Mouse (Mus musculus) liver, embryonic 13.5 days (tissue): ENCODE measurements around the gene Ssmem1. TPM values are rescaled to one million over a fixed set of nuclear protein-coding genes. Genes with fewer than 3 reads are reported as not detected.

Source experiments
- ATAC-seq: fragments of 200-750 bp; cut with Nextera tagmentation; 2 replicates; pipeline ENCODE4 v1.8.0; 2017; ENCODE audit warnings: low read depth, mild to moderate bottlenecking, moderate number of reproducible peaks, moderate library complexity
- DNase-seq: peaks from one replicate; pipeline ENCODE4 v3.0.0; 2022
- H3K27ac ChIP-seq: fragments of 300-500 bp; sonication (generic); 2 replicates; pipeline ENCODE4 v1.5.1; 2015; ENCODE audit warnings: moderate library complexity, mild to moderate bottlenecking, inconsistent platforms
- H3K27me3 ChIP-seq: fragments of 300-500 bp; sonication (generic); 2 replicates; pipeline ENCODE4 v1.6.1; 2015; ENCODE audit warnings: mild to moderate bottlenecking, inconsistent platforms
- H3K36me3 ChIP-seq: fragments of 300-500 bp; sonication (generic); 2 replicates; pipeline ENCODE4 v1.6.1; 2015; ENCODE audit warnings: mild to moderate bottlenecking, inconsistent platforms
- H3K4me1 ChIP-seq: fragments of 300-500 bp; sonication (generic); replicated peaks from 2 replicates; pipeline ENCODE4 v1.6.1; 2015; ENCODE audit warnings: inconsistent platforms
- H3K4me2 ChIP-seq: fragments of 300-500 bp; sonication (generic); 2 replicates; pipeline ENCODE4 v1.6.1; 2015; ENCODE audit warnings: inconsistent platforms, mild to moderate bottlenecking, moderate library complexity
- H3K4me3 ChIP-seq: fragments of 300-500 bp; sonication (generic); replicated peaks from 2 replicates; pipeline ENCODE4 v1.5.1; 2015; ENCODE audit warnings: mild to moderate bottlenecking, inconsistent platforms
- H3K9ac ChIP-seq: fragments of 300-500 bp; sonication (generic); 2 replicates; pipeline ENCODE4 v1.6.1; 2015; ENCODE audit warnings: mild to moderate bottlenecking, inconsistent platforms
- H3K9me3 ChIP-seq: fragments of 300-500 bp; sonication (generic); replicated peaks from 2 replicates; pipeline ENCODE4 v1.6.1; 2016; ENCODE audit warnings: inconsistent platforms
- WGBS: fragments of 180-500 bp; shearing (Covaris S2); methylation state at CpG from one replicate; pipeline ENCODE4 v1.1.7; 2015; ENCODE audit not compliant: insufficient replicate concordance; 5-methylcytosine and 5-hydroxymethylcytosine counted together
- polyA plus RNA-seq: library from polyadenylated mRNA; unstranded; fragments of >200 nt; fragmentation: Nextera tagmentation; extraction: Ambion mirVana; gene quantifications from 2 replicates; pipeline ENCODE4 v1.2.1, GENCODE M21; 2015

Gene Ssmem1
- polyA plus RNA-seq, 1 experiment from 2014 or later, result 0.12 TPM

- no peaks in the 10 kb centered on the region for H3K9me3 ChIP-seq
- H3K4me1 ChIP-seq, result peaks cover 4% of the 10 kb centered on the region
- H3K27ac ChIP-seq, result peak overlapping the region; percentile 45; the same call in 1 of the 2 replicates
- ATAC-seq (peak; percentile 56; the same call in 1 of the 2 replicates), DNase-seq (no peak)
- no peak overlapping the region for H3K9ac ChIP-seq
- H3K4me3 ChIP-seq, result no peak overlapping the region
- H3K27me3 ChIP-seq, result no peaks in the 10 kb centered on the region
- 0 out of 2 replicates have a peak overlapping the region, but pooled peaks have one; percentile 6 for H3K4me2 ChIP-seq
- peaks cover 51% of the 10 kb centered on the region for H3K36me3 ChIP-seq
- 82% methylated on average over 8 of the region's 8 CpGs for WGBS
Measured at GRCm38 (mm10) chr6:30477210-30477714, 32.4 kb upstream of the Ssmem1 start.

GRCm38 (mm10) chr6:30477784-30478183 is 31.9 kb upstream of the Ssmem1 start:
- H3K4me2 ChIP-seq, result no peak overlapping the region
- peaks cover 4% of the 10 kb centered on the region for H3K4me1 ChIP-seq
- no peak overlapping the region for H3K4me3 ChIP-seq
- DNase-seq (no peak), ATAC-seq (no peak)
- H3K36me3 ChIP-seq, result peaks cover 56% of the 10 kb centered on the region
- H3K27me3 ChIP-seq, result no peaks in the 10 kb centered on the region
- H3K9me3 ChIP-seq, result no peaks in the 10 kb centered on the region
- 85% methylated on average over 6 of the region's 6 CpGs for WGBS
- no peak overlapping the region for H3K27ac ChIP-seq
- no peak overlapping the region for H3K9ac ChIP-seq

- H3K36me3 ChIP-seq, result peaks cover 73% of the 10 kb centered on the region
- no peak overlapping the region for H3K4me2 ChIP-seq
- no peaks in the 10 kb centered on the region for H3K27me3 ChIP-seq
- no peak overlapping the region for H3K27ac ChIP-seq
- WGBS, result 85% methylated on average over 3 of the region's 3 CpGs
- no peaks in the 10 kb centered on the region for H3K9me3 ChIP-seq
- peaks cover 4% of the 10 kb centered on the region for H3K4me1 ChIP-seq
- no peak overlapping the region for H3K4me3 ChIP-seq
- no peak overlapping the region for H3K9ac ChIP-seq
- ATAC-seq (no peak), DNase-seq (no peak)
Measured at GRCm38 (mm10) chr6:30479418-30479817, 30.2 kb upstream of the Ssmem1 start.

GRCm38 (mm10) chr6:30482908-30483307 is 26.7 kb upstream of the Ssmem1 start:
- Histone ChIP-seq H3K36me3 (peaks cover 99% of the 10 kb centered on the region), H3K9me3 (no peaks in the 10 kb centered on the region), H3K9ac (no peak overlapping the region), H3K27me3 (no peaks in the 10 kb centered on the region), H3K27ac (no peak overlapping the region), H3K4me2 (no peak overlapping the region), H3K4me1 (peaks cover 4% of the 10 kb centered on the region; the same call in 1 of the 2 replicates), H3K4me3 (no peak overlapping the region)
- DNase-seq (no peak), ATAC-seq (no peak)
- whole genome bisulfite sequencing, result 78% methylated on average over 2 of the region's 2 CpGs

- ATAC-seq, result no peak
- H3K9ac ChIP-seq, result no peak overlapping the region
- peaks cover 93% of the 10 kb centered on the region for H3K36me3 ChIP-seq
- no peak overlapping the region for H3K27ac ChIP-seq
- no peak overlapping the region for H3K4me2 ChIP-seq
- no peaks in the 10 kb centered on the region for H3K27me3 ChIP-seq
- no peaks in the 10 kb centered on the region for H3K4me1 ChIP-seq
- 86% methylated on average over 6 of the region's 6 CpGs for WGBS
- no peaks in the 10 kb centered on the region for H3K9me3 ChIP-seq
- no peak for DNase-seq
- H3K4me3 ChIP-seq, result no peak overlapping the region
Measured at GRCm38 (mm10) chr6:30486504-30486903, 23.1 kb upstream of the Ssmem1 start.

- DNase-seq, result no peak
- Histone ChIP-seq H3K4me1 (peaks cover 12% of the 10 kb centered on the region), H3K36me3 (peaks cover 80% of the 10 kb centered on the region), H3K27ac (no peak overlapping the region), H3K27me3 (no peaks in the 10 kb centered on the region), H3K9ac (no peak overlapping the region), H3K9me3 (no peaks in the 10 kb centered on the region), H3K4me2 (no peak overlapping the region), H3K4me3 (no peak overlapping the region)
- WGBS, result 41% methylated on average over 3 of the region's 3 CpGs
- no peak for ATAC-seq
Measured at GRCm38 (mm10) chr6:30499049-30499448, 10.6 kb upstream of the Ssmem1 start.

- H3K9ac ChIP-seq, result peak overlapping the region; percentile 86
- H3K4me3 ChIP-seq, result peak overlapping the region; percentile 80
- H3K4me2 ChIP-seq, result peak overlapping the region; percentile 76
- WGBS, result 2% methylated on average over 2 of the region's 2 CpGs
- no peaks in the 10 kb centered on the region for H3K9me3 ChIP-seq
- DNase-seq, result no peak
- peak overlapping the region; percentile 92 for H3K27ac ChIP-seq
- H3K36me3 ChIP-seq, result peaks cover 36% of the 10 kb centered on the region
- H3K27me3 ChIP-seq, result no peaks in the 10 kb centered on the region
- ATAC-seq, result no peak
- H3K4me1 ChIP-seq, result peaks cover 28% of the 10 kb centered on the region
Measured at GRCm38 (mm10) chr6:30508824-30509223, 825 bp upstream of the Ssmem1 start.

GRCm38 (mm10) chr6:30510291-30510690 is 642 bp downstream of the Ssmem1 start:
- ATAC-seq, result no peak

GRCm38 (mm10) chr6:30514242-30514641 is 4.6 kb downstream of the Ssmem1 start:
- WGBS, result 41% methylated on average over 9 of the region's 9 CpGs
- no peak overlapping the region for H3K27ac ChIP-seq

More at GRCm38 (mm10) chr6:30510291-30510690, 642 bp downstream of the Ssmem1 start:
- Histone ChIP-seq H3K9me3 (no peaks in the 10 kb centered on the region), H3K27me3 (no peaks in the 10 kb centered on the region), H3K9ac (peak overlapping the region; percentile 51; the same call in 1 of the 2 replicates), H3K27ac (peak overlapping the region; percentile 92), H3K4me2 (peak overlapping the region; percentile 76), H3K36me3 (peaks cover 25% of the 10 kb centered on the region), H3K4me1 (peaks cover 25% of the 10 kb centered on the region), H3K4me3 (peak overlapping the region; percentile 80)
- DNase-seq, result peak; percentile 6
- 69% methylated on average over 5 of the region's 5 CpGs for WGBS

GRCm38 (mm10) chr6:30520400-30520799 is 10.8 kb downstream of the Ssmem1 start:
- Histone ChIP-seq H3K27me3 (0 out of 2 replicates have a peak, but pooled peaks cover 4% of the 10 kb centered on the region), H3K4me1 (no peaks in the 10 kb centered on the region), H3K9me3 (no peaks in the 10 kb centered on the region), H3K4me3 (no peak overlapping the region), H3K27ac (no peak overlapping the region), H3K4me2 (no peak overlapping the region), H3K36me3 (no peaks in the 10 kb centered on the region), H3K9ac (no peak overlapping the region)
- DNase-seq (no peak), ATAC-seq (no peak)
- WGBS, result 53% methylated on average over 11 of the region's 11 CpGs

More at GRCm38 (mm10) chr6:30514242-30514641, 4.6 kb downstream of the Ssmem1 start:
- Histone ChIP-seq H3K36me3 (no peaks in the 10 kb centered on the region), H3K9me3 (no peaks in the 10 kb centered on the region), H3K4me2 (no peak overlapping the region), H3K4me3 (no peak overlapping the region), H3K27me3 (no peaks in the 10 kb centered on the region), H3K9ac (0 out of 2 replicates have a peak overlapping the region, but pooled peaks have one; percentile 4), H3K4me1 (peaks cover 6% of the 10 kb centered on the region)
- ATAC-seq (no peak), DNase-seq (no peak)

GRCm38 (mm10) chr6:30525456-30526332 is 16.0 kb downstream of the Ssmem1 start:
- Histone ChIP-seq H3K9me3 (no peaks in the 10 kb centered on the region), H3K36me3 (no peaks in the 10 kb centered on the region), H3K27me3 (peaks cover 17% of the 10 kb centered on the region), H3K4me2 (no peak overlapping the region), H3K27ac (0 out of 2 replicates have a peak overlapping the region, but pooled peaks have one; percentile 13), H3K4me3 (no peak overlapping the region), H3K9ac (no peak overlapping the region), H3K4me1 (0 out of 2 replicates have a peak, but pooled peaks cover 5% of the 10 kb centered on the region)
- DNase-seq, result no peak
- 58% methylated on average over 7 of the region's 7 CpGs for WGBS
- ATAC-seq, result no peak
